Mouse (Mus musculus): ENCODE measurements around the gene Tmem126b.

Gene Tmem126b

GRCm38 (mm10) chr7:90475793-90476312 is at the start of gene Tmem126b:
TSS of gene Tmem126b (minus strand) at chr7:90476001.
- peak; percentile 97 for DNase-seq (ENCODE audit: low spot score)

- no peak for DNase-seq (ENCODE audit: low spot score)
Observed at GRCm38 (mm10) chr7:90512293-90512692, 36.5 kb upstream of the Tmem126b start.

- no peak for DNase-seq (ENCODE audit: low spot score)
Observed at GRCm38 (mm10) chr7:90508124-90508523, 32.3 kb upstream of the Tmem126b start.

DNA sequence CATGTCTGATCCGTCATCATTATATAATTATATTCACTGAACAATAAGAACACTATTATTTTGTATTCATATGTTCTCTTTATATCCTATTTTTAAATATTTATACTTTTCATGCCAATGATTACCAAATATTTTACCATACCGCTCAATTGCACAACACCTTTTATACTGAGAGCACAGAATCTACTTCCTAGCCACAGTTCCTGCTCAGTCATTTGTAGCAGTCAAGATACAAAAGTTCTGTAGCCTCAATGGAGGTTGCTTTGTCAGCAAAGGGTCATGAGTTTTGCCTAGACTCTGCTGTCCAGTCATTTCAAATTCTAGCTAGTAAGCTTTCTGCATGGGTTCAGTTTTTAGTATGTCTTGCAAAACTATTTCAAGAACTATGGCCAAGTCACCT is 6.8 kb upstream of the Tmem126b start:
- no peak for DNase-seq (ENCODE audit: low spot score)

DNA sequence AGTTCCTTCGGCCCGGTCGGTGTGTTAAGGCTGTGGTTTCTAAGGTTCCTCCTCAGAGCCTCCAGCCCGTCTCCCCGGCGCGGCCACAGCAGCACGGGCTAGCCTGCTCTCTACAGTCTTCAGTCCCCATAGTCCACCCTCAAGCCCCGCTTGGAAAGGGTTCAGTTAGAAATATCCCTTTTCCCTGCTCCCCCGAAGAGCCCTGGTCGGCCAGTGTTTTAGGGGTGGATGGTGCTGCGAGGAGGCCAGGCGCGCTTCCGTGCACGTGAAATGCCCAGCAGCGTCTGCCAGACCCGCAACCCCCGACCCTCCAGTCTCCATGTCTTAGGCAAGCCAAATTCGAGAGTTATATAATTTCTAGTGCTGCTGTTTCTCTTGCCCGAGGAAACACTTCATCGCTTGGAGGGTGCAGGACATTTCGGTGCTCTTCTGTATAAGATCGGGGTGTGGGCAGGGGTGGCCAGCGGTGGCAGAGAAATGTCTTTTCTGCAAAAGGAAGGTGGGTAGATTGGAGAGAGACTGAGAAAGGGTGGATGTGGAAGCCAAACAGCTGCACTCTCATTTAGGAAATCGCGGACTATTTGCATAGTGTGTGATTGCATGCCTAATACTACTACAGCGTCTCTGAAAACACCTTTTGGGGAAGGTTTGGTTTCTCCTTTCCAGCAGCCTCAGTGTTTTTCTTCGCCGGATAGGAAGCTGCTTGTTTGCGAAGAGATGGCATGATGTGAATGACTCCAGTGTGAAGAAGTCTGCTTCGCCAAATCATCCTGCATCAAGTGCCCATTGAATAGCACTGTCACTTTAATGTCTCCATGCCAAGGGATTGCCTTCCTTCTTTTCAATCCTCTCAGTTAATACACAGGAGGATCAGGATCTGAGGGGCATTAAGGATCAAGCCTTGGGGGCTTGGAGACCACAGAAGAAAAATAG is 778 bp upstream of the Tmem126b start, which contains the start of gene Dlg2:
Dlg2 (plus strand) TSS at position 360 of the 933 bp plus-strand sequence.
- no peak for DNase-seq (ENCODE audit: low spot score)

- DNase-seq (ENCODE audit: low spot score), result no peak
Observed at GRCm38 (mm10) chr7:90473511-90473910, 2.3 kb downstream of the Tmem126b start.

DNA sequence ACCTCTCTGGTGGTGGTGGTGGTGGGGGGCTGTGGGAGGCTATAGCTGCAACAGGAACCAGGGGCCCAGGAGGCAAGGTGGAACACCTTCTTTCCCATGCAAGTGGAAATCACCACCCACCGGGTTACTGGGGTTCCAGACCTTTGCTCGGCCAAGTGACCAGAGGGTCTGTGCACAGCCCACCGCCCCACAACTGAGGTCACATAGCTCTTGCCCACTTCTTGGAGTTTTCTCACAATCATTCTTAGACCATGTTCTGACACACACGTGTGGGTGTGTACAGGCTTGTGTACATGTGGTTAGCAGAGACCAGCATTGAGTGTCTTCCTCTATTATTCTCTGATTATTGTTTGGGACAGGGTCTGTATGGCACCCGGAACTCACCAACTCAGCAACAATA is 14.4 kb downstream of the Tmem126b start:
- no peak for DNase-seq (ENCODE audit: low spot score)

- no peak for DNase-seq (ENCODE audit: low spot score)
Observed at GRCm38 (mm10) chr7:90460930-90461329, 14.9 kb downstream of the Tmem126b start.

DNA sequence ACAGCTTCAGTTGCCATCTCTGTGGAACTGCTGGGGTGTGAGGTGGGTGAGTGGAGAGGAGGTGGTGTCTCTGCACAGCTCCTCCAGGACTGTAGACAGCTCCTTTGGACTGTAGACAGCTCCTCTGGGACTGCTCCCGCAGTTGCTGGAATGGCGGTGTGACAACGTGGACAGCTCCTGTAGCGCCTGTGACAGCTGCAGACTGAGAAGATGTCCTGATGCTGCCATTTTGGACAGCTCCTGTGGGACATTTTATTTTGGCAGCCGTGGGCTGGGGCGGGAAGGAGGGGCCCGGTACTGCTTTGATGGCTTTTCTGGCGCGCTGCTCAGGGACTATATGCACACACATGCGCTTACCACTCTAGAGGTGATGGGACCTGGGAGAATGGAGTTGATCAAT is 15.5 kb downstream of the Tmem126b start:
- DNase-seq (ENCODE audit: low spot score), result no peak

DNA sequence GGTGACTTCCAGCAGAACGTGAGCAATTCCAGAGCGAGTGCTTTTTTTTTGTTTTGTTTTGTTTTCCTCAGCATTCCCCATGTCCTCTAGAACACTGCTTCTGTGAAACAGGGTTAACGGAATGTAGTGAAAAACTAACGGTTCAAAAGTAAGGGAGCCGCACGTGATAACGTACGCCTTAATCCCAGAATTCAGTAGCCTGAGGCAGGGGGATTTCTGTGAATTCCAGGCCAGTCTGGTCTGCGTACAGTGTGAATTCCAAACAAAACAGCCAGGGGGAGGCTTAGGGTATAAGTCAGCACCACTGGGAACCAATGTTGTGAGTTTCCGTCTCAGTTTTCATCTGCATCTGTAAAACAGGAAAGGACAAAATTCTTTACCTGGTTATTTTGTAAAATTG is 18.3 kb downstream of the Tmem126b start:
- no peak for DNase-seq (ENCODE audit: low spot score)

- DNase-seq (ENCODE audit: low spot score), result peak; percentile 59
Observed at GRCm38 (mm10) chr7:90456845-90457468, 18.8 kb downstream of the Tmem126b start, which contains the start of gene Tmem126a. TSS of gene Tmem126a (minus strand) at chr7:90457229.

DNA sequence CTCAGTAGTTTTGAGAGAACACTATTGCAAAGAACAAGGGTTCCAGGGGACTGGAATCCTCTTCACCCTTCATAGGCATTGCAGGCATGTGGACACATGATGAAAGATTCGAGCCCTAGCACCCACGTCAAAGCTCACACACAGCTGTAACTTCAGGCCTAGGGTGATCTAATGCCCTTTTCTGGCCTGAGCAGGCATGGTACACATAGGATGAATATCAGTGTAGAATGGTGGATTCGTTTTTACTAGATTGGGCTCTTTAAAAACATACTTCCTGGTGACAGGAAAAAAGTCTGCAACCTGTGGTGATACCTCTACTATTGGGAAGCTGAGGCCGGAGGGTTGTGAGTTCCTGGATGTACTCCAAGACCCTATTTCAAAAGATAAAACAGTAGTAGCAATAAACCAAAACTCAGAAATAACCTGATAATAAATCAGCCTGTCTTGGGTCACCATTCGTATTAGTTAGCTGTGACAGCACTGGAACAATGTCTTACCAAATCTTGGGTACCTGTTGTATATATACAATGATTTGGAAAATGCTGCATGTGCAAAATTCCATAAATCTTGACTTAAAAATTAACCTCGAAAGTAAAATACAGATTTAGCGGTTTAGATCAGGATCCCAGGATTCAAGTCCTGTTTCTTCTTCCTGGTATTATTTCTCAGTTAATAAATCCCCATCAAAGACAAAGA is 19.5 kb downstream of the Tmem126b start:
- no peak for DNase-seq (ENCODE audit: low spot score)

GRCm38 (mm10) chr7:90444206-90444605 is 31.6 kb downstream of the Tmem126b start:
- no peak for DNase-seq (ENCODE audit: low spot score)

- DNase-seq (ENCODE audit: low spot score), result peak; percentile 50
Observed at GRCm38 (mm10) chr7:90443101-90444091, 32.4 kb downstream of the Tmem126b start.

GRCm38 (mm10) chr7:90442518-90443080 is 33.2 kb downstream of the Tmem126b start, which contains the start of gene Crebzf:
TSS of gene Crebzf (plus strand) at chr7:90442729.
- peak; percentile 76 for DNase-seq (ENCODE audit: low spot score)

DNA sequence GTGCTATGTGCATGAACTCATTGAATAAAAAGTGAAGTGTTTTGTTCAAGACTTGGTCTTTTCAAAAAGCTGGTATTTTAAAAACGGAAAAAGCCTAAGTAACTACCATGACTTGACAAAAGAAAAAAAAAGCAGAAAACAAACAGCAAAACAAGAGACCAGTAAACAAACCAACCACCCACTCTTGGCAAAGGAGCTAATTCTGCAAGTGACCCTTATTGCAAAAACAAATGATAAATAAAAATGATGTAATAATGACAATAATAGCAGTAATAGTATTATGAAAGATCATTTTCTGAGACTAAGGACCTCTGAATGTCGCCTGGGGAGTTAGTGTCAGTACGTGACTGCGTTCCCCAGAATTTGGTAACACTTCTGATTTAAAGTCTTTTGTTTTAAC is 33.7 kb downstream of the Tmem126b start:
- no peak for DNase-seq (ENCODE audit: low spot score)

GRCm38 (mm10) chr7:90440044-90440443 is 35.8 kb downstream of the Tmem126b start:
- no peak for DNase-seq (ENCODE audit: low spot score)

GRCm38 (mm10) chr7:90432221-90432620 is 43.6 kb downstream of the Tmem126b start:
- DNase-seq (ENCODE audit: low spot score), result no peak

- DNase-seq (ENCODE audit: low spot score), result no peak
Observed at GRCm38 (mm10) chr7:90427006-90427405, 48.8 kb downstream of the Tmem126b start.
